Mouse (Mus musculus): ENCODE measurements at regions not wholly inside any gene's neighbourhood (a gene's known extent, or its start where the extent isn't known, plus 50 kb on each side); places are given as distances from the start of the nearest gene placed in this dataset.

GRCm38 (mm10) chr15:51125896-51126295 is 2758.8 kb upstream of the Gm7489 start:
- TF ChIP-seq CTCF (IDR thresholded peaks at IDR 0.05; ENCODE audit: low read depth, low read length) (no peak), POLR2A (IDR thresholded peaks at IDR 0.05; ENCODE audit: extremely low read depth, insufficient read depth, low read length) (no peak)
